Mouse (Mus musculus) lung, adult 18-20 months (tissue): ENCODE measurements at regions not wholly inside any gene's neighbourhood (a gene's known extent, or its start where the extent isn't known, plus 50 kb on each side); places are given as distances from the start of the nearest gene placed in this dataset.
A peak's percentile ranks its signal among the peaks of the same experiment; 100 is the strongest.
"Not testable (repeated sequence)": the region's sequence is repeated elsewhere in the genome, so short reads cannot be mapped to it uniquely, and the experiment has no call there.

Experiments used
- DNase-seq, 2 experiments: peaks; one replicate each; pipeline ENCODE4 v3.0.0; 2022; ENCODE audit warnings: mixed read lengths in 2 of 2

DNA sequence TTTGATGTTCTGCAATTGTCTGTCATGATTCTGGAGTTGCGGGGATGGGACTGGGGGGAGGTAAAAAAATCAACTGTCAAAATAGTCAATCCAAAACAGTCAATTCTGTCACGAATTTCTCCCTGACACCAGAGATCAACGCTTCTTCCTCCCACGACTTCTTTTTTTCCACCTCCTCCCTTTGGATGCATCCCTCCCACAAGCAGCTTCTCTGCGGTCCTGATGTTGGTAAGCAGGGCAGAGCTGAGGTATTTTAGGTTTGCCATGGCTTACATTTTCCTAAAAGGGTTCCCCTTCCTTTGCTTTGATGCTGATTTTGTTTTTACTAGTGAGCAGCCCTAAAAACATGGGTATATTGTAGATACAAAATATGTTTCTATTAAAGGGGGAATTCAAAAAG lies 209.7 kb downstream of the Cd47 start:
- no peak for DNase-seq

DNA sequence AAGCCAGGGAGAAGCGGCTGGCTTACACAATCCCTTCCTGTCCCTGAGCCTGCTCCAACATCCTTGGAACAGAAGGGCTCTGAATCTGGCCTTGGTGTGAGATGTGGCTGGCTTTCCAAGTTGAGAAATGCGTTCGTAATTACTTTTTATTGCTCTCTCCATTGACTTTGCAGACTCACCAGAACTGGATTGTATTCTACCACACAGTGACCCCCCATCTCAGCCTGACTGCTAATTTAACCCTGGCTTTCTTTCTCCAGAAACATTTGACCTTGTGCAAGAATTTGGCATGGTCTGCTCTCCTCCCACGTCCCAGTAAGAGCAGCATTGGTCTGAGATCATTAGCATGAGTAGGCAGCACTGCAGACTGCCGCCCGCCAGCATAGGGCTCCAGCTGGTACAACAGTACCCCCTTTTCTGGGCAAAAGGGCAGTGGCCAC lies 210.2 kb downstream of the Cd47 start:
- peak; percentile 33 to 56 for DNase-seq

DNA sequence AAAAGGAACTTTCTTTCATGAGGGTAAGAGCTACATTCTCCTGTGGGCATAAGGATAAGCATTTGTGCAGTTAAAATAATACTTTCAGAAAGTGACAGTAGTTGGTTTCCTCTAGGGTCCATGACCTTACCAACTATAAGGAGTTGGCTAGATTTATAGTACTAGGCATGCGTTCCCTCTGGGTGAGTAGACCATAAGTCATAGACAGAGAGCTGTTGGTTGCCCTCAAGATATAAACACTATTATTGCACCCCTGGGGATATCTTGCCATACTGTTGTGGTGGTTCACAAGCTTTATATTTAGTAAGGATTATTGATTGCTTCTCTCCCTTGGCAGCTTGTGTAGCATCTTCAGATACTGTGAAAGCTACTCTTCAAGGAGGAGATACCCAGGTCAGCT lies 223.6 kb downstream of the Cd47 start:
- DNase-seq, result no peak

DNA sequence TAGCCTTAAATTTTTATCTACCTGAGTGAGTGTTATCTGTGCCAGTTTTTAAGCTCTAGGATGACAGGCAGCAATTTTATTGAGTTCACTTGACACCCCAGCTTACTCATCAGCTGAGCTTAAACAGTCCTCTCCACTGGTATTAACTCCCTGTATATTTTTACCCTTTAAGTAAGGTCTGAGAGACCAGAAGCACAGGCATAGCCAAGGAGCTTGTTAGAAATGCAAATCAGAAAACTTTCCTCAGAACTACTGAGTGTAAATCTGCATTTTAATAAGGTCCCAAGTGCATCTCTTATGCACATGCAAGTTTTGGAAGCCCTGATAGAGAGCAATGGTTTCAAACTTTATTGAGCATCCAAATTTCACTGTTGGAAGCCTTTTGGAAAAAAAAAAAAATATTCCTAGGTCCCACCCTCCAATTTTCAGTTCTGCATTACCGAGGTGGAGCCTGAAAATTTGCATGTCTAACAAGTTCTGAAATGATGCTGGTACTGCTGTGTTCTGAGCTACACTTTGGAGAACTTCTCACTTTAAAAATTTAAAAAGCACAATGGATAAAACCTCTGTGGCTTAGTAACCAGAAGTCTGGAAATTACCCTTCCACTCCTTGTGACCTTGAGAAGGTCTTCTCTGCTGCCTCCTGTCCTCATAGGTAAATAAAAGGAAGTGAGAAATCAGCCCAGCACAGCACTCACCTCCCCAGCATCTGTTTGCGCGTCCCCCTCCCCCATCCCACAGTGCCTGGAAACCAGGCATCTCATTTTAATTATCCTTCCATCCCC lies 226.0 kb downstream of the Cd47 start:
- no peak for DNase-seq

DNA sequence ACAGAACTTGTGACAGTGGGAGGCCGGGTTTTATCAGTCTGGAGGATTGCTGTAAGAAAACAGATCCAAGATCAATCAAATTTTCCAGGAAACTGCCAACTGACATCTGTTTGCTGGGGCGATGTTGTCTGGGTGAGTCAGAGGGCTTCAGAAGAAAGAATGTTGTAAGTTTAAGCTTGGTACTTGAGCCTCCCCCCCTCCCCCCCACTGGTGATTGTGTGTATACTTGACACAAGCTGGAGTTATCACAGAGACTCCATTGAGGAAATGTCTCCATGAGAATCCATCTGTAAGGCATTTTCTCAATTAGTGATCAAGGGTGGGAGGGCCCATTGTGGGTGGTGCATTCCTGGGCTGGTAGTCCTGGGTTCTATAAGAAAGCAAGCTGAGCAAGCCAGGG lies 226.9 kb downstream of the Cd47 start:
- no peak for DNase-seq

DNA sequence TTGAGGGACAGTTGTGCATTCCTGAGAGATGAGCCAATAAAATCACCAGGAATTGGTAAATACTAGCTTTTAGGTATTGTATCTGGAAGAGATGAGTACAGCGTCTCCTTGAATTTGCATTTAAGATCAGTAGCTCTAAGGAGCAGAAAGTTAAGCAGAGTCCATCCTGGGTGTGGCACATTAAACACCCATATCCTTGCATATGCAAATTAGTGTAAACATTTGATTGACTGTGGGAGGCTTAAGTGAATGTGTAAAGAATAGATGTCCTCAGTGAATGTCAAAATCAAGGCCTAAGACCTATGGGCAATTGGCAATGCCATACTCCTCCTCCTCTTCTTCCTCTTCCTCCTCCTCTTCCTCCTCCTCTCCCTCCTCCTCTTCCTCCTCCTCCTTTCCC lies 229.4 kb downstream of the Cd47 start:
- no peak for DNase-seq

DNA sequence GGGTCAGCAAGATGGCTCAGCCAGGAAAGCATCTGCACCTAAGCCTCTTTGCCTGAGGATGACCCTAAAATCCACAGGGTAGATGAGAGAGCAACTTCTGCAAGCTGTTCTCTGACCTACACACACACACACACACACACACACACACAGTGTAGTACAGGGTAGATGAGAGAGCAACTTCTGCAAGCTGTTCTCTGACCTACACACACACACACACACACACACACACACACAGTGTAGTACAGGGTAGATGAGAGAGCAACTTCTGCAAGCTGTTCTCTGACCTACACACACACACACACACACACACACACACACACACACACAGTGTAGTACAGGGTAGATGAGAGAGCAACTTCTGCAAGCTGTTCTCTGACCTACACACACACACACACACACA lies 230.0 kb downstream of the Cd47 start:
- DNase-seq, result not testable (repeated sequence)

DNA sequence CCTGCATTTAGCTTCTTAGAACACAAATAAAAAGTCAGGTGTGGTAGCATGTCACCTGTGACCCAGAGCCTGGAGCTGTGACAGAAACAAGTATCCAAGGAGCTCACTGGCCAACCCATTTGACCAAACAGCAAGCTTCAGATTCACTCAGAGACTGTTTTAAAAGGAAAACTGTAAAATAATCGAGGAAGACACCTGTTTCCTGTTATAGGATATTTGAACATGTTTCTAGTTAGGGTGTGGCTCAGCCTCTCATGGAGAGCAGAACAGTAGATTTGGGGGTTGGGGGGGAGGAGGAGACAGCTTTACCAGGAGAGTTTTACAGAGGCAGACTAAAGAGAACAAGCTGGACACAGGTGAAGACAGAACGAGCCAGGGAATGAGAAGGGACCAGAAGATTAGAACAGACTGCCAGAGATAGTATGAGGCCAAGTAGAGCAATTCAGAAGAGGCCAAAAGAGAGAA lies 230.6 kb downstream of the Cd47 start:
- DNase-seq, result no peak

DNA sequence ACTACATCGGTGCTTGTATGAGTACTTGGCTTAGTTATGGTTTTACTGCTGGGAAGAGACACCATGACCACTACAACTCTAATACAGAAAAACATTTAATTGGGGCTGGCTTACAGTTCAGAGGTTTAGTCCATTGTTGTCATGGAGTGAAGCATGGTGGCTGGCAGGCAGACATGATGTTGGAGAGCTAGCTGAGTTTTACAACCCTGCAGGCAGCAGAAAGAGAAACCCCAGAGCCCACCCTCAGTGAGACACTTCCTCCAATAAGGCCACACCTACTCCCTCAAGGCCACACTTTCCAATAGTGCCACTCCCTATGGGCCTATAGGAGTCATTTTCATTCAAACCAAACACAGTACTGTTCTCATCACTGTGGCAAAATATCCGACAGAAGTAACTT lies 232.5 kb downstream of the Cd47 start:
- DNase-seq, result no peak

DNA sequence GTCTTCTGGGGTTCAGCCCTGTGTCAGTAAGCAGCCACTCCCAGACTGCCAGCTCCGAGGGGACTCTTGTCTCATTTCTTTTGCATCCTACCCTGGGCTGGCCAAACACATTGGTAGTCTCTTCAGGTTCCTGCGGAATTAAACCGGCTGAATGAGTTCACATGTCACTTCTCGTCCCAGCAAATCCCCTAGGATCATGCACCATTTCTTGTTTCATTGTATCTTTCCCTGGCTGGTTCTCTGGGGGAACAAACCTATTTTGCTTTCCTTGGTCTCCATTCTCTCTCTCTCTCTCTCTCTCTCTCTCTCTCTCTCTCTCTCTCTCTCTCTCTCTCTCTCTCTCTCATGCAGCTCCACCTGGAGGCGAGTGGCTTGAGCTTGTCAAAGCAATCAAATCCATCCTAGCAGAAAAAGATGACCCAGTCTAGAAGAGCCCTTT lies 236.0 kb downstream of the Cd47 start:
- no peak for DNase-seq

DNA sequence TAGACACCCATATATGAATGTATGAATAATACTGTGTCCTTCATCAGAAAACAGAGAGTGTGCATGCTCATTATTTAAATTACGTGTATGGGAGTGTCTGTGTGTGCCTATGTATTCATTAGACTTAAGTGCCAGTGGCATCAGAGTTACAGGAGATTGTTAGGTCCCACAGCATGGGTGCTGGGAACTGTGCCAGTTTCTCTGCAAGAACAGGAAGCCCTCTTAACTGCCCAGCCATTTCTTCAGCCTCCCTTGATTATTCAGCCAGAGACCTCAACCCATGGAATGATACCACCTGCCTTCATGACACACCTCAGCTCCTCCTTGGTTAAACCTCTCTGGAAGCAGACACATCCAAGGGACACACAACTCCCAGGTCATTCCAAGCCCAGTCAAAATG lies 243.8 kb downstream of the Cd47 start:
- no peak for DNase-seq

DNA sequence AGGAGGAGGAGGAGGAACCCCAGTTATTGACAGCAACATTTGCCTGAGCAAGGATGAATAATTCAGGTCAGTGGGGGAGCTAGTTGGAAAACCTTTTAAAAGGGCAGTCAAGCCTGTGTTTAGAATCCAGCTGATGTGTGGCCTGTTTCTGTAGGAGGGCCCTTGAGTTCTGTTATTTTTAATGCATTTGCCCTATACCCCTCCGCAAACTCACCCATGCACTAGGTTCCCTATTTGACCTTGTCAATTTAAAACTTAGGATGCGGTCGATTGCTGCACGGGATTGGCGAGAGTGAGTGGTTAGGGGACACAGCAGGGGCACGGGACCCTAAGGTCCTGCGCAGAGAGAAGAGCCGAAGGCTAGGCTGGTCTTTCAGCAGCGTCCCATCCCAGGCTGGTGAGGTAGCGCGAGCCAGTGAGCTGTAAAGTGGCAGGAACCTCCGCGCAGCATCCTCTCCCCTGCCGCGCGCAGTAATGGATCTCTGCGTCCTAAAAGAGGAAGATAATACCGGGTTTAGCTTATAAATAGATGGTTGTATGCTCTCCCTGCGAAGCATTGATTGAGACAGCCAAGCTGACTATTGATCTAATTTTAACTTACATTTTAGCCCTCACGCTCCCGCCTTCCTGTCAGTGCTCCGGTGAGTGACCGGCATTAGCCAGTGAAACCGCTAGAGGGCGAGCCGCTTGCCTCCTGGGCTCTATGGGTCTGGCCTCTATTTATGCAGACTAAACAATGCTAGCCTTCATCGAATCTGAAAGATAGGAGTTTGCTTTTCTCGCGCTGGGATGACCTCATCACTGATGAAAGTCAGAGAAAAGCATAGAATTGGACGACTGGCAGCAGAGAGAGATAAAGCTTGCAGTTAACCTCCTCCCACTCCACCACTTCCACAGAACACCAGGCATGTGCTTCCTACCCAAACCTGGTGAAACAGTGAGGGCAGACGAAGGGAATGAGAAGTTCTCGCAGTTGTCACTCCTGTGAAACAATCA lies 245.5 kb downstream of the Cd47 start:
- peak; percentile 57 to 64 for DNase-seq

DNA sequence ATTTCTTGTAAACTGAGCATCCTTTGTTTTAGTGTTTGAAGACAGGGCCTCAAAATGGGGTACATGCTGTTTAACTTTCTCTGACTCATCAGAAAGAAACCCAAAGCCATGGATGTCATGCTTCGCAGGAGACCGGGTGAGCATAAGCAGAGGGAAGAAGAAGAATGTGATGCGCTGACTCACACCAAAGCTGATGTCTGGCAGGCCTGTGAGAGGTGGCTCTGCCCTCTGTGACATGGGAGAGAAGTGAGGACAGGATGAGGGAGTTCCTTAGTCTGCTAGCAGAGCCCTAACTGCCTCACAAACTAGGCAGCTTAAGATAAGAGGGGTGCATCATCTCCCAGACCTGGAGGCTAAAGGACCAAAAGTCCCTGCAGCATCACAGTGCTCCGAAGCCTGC lies 263.2 kb downstream of the Cd47 start:
- no peak for DNase-seq

DNA sequence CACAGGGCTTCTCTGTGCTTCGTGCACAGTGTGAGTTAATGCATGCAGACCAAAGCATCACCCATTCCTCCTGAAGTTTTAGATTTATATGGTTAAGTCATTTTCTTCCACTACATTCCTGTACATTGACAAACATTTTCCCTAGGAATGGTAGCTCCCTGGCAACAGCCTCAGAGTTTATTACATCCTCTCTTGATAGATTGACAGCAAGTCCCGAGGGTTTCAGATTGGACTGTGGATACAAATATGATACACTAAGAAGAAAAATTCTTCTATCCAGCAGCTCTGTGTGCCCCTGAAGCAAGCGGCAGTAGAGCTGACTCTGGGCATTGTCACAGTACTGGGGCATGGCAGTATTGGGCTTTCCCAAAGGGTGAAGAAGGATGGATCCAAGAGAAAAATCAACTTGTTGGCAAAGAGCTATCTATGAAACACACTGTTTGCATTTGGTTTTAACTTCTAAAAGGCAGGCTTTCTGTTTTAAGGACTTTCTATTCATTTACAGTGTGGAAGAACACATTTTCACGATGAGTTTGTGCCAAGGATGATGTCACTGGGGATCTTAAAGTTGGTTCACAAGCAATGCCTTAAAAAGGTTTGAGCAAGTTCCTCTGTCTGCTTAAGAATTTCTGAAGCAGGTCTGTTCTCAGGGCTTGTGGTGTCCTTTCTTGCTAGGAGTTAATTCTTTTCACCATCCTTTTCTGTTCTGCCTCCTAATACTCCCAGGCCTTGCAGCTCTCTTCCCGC lies 265.2 kb downstream of the Cd47 start:
- DNase-seq, result no peak

DNA sequence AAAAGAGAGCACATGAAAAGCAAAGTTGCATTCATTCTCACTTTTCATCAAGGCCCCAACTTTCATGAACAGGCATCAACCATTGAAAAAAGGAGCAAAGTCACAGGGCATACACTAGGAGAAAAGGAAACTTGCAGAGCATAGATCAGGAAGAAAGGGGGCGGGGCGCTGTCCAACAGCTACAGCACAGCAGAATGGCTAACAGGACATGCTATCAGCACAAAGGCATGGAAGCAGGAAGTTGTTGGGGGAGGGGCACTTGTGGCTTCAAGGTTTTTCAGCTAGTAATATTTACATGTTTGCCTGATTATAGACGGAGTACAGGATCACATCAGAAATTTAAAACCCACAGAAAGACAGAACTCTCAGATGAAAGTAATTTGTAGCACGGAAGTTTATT lies 268.7 kb downstream of the Cd47 start:
- peak in 1 of 2 experiments; percentile 23 for DNase-seq

DNA sequence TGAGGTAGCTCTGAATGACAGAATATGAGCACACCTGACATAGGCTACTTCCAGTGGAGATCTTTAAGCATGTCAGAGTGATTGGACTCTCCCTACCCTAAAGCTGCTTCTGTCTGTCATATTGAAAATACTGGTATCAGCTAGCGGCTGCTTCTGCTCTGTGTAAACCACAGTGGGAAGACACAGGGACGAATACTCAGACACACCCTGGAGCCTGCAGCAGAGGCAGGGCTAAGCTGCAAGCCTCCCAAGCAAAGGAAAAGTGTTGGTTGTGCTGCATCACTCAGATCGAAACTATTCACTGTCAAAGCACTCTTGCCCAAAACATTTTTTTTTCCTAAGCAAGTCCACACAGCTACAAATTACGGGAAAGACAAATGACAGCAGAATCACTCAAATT lies 270.4 kb downstream of the Cd47 start:
- no peak for DNase-seq

DNA sequence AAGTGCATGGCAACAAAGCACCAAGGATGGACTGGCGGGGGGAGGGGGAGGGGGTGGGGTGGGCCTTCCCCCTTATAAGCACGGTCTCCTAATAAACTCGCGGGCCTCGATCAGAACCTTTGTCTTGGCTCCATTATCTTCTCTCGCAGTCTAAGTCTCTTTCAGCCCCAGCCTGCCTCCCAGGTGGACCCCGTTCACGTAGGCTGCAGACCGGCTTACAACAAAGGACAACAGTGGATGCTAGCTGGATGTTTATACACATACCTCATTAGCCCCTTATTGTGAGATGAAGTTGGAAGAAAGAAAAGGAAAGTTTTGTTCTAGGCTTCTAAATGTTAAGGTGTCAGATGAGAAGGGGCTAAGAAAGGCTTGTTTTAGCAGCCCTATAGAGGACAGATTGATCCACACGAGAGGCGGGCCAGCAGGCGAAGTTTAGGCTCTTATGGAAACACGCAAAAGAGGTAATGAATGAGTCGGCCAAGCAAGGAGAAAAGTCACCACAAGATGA lies 272.6 kb downstream of the Cd47 start:
- DNase-seq, result no peak

DNA sequence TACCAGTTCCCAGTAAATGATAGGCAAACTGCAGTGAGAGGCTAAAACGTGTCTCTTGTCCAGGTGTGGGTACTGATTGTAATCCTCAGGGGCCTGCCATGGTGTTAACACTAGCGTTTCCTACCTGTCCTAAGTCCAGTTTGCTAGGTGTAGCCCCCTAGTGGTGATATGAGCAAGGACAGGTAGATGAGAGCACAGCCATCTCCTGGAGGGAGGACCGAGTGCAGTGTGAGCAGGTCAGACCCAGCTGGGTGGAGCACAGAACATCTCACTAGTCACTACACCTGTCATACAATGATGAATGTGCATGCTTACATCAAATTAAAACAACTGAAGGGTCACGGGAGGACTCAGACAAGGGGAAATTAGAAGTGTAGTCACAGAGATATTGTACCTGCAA lies 273.6 kb downstream of the Cd47 start:
- peak in 1 of 2 experiments; percentile 22 for DNase-seq

DNA sequence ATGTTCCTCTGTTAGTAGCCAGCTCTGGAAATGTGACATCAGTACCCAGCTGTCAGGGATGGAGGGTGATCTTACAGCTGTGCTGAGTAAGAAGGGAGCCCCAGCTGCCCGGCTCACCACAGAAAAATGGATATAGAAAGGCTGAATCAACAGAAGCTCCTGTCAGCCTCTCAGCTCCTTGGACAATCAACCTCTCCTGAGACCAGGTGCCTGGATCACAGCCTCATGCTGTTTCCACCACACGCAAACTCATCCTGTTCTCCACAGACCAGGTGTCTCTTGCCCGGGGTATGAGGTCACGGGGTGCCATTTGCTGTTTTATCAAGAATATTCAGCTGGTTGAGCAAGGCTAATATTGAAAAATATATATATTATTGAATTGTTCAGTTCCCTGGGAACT lies 275.3 kb downstream of the Cd47 start:
- no peak for DNase-seq

DNA sequence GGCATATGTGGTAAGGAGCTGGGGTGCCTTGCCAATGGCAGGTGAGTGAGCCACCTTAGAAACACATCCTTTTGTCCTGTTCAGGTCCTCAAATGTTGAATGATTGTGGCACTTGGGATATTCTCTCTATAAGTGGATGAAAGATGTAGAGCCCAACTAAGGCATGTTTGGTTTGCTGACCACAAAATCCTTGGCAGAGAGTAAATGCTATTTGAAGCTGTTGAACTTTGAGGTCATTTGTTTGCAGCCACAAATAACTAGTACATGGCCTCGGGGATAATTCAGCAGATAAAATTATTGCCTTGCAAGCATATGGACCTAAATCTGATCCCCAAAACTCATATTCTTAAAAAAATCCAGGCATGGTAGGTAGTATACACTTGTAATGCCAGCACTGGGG lies 281.2 kb downstream of the Cd47 start:
- no peak for DNase-seq

DNA sequence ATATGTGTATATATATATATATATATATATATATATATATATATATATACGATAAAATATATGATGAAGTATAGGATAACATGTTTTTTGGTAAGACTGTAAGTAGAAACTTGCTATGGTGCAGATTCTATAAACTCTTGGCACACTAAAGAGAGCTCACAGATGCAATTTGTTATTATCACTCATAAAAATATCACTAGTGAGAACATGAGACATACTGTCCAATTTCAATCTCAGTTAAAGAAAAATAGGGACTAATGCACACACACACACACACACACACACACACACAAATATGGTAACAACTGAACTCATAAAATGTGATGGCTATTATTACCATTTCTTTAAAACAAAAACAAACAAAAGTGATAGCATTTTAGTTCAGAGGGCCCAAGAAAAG lies 292.0 kb downstream of the Cd47 start:
- no peak for DNase-seq

DNA sequence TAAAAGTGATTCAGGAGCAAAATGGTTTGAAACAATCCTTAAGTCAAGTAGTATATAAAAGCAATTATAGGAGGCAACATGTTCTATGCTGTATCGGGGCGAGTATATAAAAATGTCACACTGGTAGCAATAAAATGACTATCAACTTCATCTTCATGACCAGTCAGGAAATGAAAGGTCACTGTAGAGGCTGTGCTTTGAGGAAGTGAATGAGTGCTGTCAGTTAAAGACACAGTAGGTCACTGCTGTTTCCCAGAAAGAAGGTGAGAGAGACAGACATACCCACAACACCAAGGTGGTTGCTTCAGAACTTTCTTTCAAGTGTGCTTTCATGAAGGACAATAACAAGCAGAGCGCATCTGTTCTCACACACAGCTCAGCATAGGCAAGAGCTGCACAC lies 292.4 kb downstream of the Cd47 start:
- DNase-seq, result no peak
